Mouse (Mus musculus) v-Abl transformed pro-B cells (cell line): ENCODE measurements around the gene Slco2b1.

ENCODE experiments used
- in situ Hi-C, 2 experiments: fragments of 400-800 bp; cut with MboI; formaldehyde crosslinking; loops; one replicate each; pipeline ENCODE4 v1.15.1; 2025; ENCODE audit not compliant: unreplicated experiment in 2 of 2

Gene Slco2b1

DNA sequence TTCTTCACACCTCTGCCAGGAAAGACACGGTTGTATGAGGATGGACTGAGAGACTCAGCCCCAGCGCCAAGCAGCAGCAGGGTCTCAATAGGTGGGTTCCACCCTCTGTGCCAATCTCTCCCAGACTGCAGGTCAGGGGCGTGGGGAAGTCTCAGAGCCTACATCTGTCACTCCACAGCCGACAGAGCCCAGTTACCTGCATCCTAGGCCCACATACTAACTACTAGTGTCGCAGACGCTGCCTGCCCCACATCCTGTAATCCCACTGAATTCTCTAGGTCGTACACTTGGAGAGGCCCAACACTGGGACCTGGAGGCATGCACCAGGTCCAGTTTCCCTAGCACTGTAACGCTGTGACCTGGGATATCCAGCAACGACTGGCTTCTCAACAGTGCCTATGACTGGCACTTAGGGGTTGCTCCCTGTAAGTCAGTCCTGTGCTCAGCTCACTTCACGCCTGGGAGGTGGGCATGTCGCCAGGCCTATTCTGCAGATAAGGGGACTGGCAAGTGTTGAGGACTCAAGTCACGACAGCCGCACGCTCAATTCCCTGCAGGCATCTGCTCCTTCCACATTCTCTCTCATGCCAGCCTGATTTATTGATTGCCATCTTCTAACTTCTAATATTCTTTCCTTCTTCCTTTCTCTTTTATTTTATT lies 49.4 kb downstream of the Slco2b1 start:
- in situ Hi-C loops: loop anchor here (5.0 kb wide), 4 partner anchors 46 to 216 kb away; partner anchors contain the start of gene Slco2b1 (in 1 of the 2)

DNA sequence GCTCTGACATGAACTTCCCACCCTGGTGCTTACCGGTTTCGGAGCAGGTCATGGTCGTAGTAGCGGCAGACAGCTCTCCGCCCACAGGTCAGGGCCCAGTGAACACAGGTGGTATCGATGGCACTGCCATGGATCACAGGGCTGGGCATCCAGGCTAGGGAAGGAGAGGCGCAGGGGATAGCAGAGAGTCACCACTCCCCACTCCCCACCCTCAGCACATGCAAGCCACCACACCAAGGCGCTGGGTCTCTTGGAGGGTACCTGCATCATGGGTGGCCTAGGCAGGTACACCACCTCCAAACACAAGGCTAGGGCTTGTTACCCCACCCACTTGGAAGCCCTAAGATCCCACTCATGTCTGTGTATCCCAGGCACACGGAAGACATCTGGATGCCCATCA lies 50.1 kb downstream of the Slco2b1 start:
- in situ Hi-C loops: loop anchor here (5.0 kb wide), 4 partner anchors 46 to 216 kb away; partner anchors contain the start of gene Slco2b1 (in 1 of the 2)

- in situ Hi-C loops: loop anchor here (5.0 kb wide), 5 partner anchors 37 to 218 kb away; partner anchors contain the start of gene Slco2b1 (in 1 of the 2)
These were observed 51.6 kb downstream of the Slco2b1 start for GRCm38 (mm10) chr7:99659379-99660029.

DNA sequence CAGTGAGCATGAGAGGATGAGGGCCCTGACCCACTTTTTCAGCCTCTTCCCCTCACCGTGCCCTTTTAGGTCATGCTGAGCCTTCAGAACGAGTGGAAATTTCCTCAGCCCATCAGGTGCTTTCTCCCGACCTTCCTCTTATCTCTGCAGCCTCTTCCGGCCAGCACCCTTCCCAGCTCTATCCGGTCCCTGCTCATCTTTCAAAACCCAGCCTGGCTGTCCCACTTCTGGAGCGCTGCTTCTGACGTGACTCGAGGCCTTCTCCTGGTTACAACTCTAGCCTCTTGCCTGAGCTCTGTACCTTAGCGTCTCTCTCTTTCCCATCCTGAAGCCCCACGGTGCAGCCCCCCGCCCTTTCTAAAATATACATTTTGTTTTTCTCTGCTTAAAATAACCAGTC lies 56.9 kb downstream of the Slco2b1 start:
- in situ Hi-C loops: no loop called here

- in situ Hi-C loops: no loop called here
These were observed 61.6 kb downstream of the Slco2b1 start for GRCm38 (mm10) chr7:99649585-99649984.

GRCm38 (mm10) chr7:99648623-99649022 lies 62.5 kb downstream of the Slco2b1 start:
- in situ Hi-C loops: no loop called here

GRCm38 (mm10) chr7:99644701-99645100 lies 66.4 kb downstream of the Slco2b1 start:
- in situ Hi-C loops: no loop called here

- in situ Hi-C loops: no loop called here
These were observed 69.1 kb downstream of the Slco2b1 start for GRCm38 (mm10) chr7:99642078-99642477.

- in situ Hi-C loops: no loop called here
These were observed 69.9 kb downstream of the Slco2b1 start for GRCm38 (mm10) chr7:99641245-99641644.

- in situ Hi-C loops: no loop called here
These were observed 77.0 kb downstream of the Slco2b1 start for GRCm38 (mm10) chr7:99633966-99634665.

DNA sequence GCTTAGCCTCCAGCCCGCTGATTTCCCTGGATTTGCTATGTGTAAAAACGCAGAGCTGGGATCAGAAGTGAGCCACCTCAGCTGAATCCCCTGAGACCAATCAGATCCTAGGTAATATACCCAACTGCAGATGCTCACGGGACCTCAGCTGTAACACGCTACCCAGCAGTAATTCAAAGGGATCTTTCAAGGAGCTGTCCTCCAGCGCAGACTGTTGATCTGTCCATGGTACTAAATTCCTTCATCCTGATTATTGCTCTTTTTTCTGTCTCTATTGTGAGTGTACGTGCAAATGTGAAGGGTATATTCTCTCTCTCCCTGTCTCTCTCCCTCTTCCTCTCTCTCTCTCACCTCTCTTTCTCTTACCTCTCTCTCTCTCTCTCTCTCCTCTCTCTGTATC lies 78.9 kb downstream of the Slco2b1 start:
- in situ Hi-C loops: no loop called here

- in situ Hi-C loops: no loop called here
These were observed 83.8 kb downstream of the Slco2b1 start for GRCm38 (mm10) chr7:99627366-99627765.

DNA sequence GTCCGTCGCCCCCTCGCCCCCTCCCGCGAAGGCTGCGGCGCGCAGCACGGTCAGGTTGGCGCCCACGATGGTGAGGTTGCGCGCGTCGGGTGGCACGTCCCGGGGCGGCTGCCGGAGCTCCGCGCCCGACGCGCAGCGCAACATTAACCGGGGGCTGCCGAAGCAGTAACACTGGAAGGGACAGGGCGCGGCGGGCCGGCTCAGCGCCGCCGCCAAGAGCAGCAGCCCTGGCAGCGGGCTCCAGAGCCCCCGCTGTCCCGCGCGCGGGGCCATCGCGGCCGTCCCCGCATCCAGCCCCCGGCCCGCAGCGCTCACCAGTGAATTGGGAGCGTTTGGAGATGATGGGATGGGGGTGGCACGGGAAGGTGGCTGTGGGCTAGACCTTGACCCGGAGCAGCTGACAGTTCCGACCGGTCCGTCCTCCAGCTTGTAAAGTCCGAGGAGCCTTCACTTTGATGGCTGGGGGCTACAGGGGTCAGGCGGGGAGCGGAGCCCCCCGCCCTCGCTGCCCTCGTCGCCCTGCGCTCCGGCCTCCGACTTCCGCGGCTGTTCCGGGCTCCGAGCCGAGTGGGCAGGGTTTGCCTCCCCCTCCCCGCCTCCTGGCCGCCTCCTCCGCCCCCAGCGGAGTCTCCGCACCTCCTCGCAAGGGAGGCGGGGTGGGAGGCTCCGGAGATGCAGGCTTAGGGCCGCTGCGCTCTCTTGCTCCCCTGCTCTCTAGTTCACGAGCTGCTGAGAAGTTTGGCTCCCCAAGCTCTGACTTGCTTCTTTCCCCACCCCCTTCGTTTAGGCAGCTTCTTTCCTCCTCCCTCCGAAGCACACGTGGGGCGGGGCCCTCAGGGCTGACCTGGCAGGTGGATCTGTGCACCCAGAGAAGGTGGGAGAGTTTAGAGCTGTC lies 84.5 kb downstream of the Slco2b1 start, which contains the start of gene Tpbgl:
Gene Tpbgl, minus strand, starts transcription at position 728 of the 895 bp plus-strand sequence.
- in situ Hi-C loops: no loop called here

GRCm38 (mm10) chr7:99625722-99626375 lies 85.3 kb downstream of the Slco2b1 start:
- in situ Hi-C loops: no loop called here

GRCm38 (mm10) chr7:99618860-99619259 lies 92.3 kb downstream of the Slco2b1 start:
- in situ Hi-C loops: loop anchor here (5.0 kb wide), 3 partner anchors 93 to 258 kb away; partner anchors contain the start of gene Slco2b1 (in 1 of the 2)

GRCm38 (mm10) chr7:99618264-99618663 lies 92.9 kb downstream of the Slco2b1 start:
- in situ Hi-C loops: loop anchor here (5.0 kb wide), 3 partner anchors 94 to 259 kb away; partner anchors contain the start of gene Slco2b1 (in 1 of the 2)
